In the genomic region with DNA sequence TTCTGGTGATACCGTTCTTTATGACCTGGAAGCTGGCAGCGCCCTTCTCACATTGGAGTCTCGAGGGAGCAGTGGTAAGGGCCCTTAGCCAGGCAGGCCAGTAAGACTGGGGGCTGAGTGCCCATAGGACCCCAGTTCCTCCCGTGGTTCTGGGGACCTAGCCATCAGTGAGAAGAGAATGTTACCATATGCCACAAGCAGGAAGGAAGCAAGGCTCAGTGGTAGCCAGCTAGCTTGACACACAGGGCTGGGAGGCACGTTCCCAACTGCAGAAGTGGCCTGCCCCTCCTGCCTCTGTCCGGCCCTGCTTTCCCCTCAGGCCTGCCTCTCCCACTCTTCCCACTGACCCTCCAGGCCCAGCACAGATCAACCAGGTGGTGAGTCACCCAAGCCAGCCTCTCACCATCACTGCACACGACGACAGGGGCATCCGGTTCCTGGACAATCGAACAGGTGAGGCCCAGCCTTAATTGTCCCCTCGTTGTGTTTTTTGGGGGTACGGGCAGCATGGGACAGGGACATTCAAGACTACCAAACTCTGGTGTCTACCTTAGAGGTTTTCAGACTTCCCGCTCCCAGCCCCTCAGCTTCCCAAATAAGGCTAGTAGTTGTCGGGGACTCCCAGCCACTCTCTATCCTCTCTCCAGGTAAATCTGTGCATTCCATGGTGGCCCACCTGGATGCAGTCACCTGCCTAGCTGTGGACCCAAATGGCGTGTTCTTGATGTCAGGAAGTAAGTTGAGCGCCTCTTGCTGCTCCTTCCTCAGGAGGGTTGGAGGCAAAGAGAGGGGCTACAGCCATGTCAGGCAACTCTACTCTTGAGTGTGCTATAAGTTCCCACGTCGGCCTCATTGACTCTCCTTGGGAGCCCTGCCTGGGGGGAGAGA, we compare ENCODE assay signal across 18 mouse cellular contexts. TPM values are rescaled to one million over a fixed set of nuclear protein-coding genes. Genes with fewer than 3 reads are reported as not detected.
"Had no signal": no experiment of that assay in that cellular context is flagged by ENCODE, and none has a peak within 500 bp of the region (broad histone marks: within the 10 kb centered on the region; RNA-seq: fewer than 3 reads in every experiment).

No protein-coding gene starts in this region.

- DNase-seq: kidney, adult 11 months; kidney, adult 8-10 months; kidney, postnatal 14 days; kidney, postnatal 4 days; layer of hippocampus, adult 9-11 months; left cerebral cortex, postnatal 4 days; liver, postnatal 0 days; lung, embryonic 14.5 days; midbrain, embryonic 14.5 days; thymus, adult 2 months had no signal

- H3K27me3 ChIP-seq: intestine, embryonic 15.5 days; limb, embryonic 12.5 days; limb, embryonic 15.5 days had no signal

- H3K27ac ChIP-seq: intestine, embryonic 15.5 days; left cerebral cortex, adult 2 months; limb, embryonic 12.5 days; limb, embryonic 15.5 days; liver, embryonic 14.5 days; macrophage; stomach, postnatal 0 days had no signal

- H3K4me3 ChIP-seq: intestine, embryonic 15.5 days; left cerebral cortex, adult 2 months; limb, embryonic 12.5 days; limb, embryonic 15.5 days had no signal

- H3K9me3 ChIP-seq: intestine, embryonic 15.5 days; limb, embryonic 12.5 days; limb, embryonic 15.5 days had no signal

RNA-seq across cellular contexts. Expression of gene Gng8, which starts 53.4 kb away (rescaled TPM):
- total RNA-seq: megakaryocyte-erythroid progenitor cell, adult 5-6 weeks had no signal
- polyA plus RNA-seq: macrophage had no signal
